Mouse (Mus musculus) G1E (cell line): Measurements from ENCODE around the gene Meltf.

ENCODE experiments used
- CTCF ChIP-seq: IDR thresholded peaks from 2 replicates; pipeline ENCODE4 v1.5.1; 2012; ENCODE audit warnings: low read depth, low read length, inconsistent platforms, mixed read lengths
- GATA1 ChIP-seq: IDR thresholded peaks from 2 replicates; pipeline ENCODE4 v1.6.1; 2012; ENCODE audit warnings: borderline replicate concordance, low read length, inconsistent platforms, mixed read lengths
- TAL1 ChIP-seq: conservative IDR thresholded peaks from 2 replicates; pipeline ENCODE4 v1.6.1; 2012; ENCODE audit warnings: low read depth, low read length, inconsistent platforms, mixed read lengths

GRCm38 (mm10) chr16:31910281-31910847 is 31.8 kb downstream of the Meltf start:
- TF ChIP-seq CTCF (no peak), TAL1 (no peak), GATA1 (no peak)
